Mouse (Mus musculus): ENCODE measurements around the gene Olfr825.
"Not testable (repeated sequence)": the region's sequence is repeated elsewhere in the genome, so short reads cannot be mapped to it uniquely, and the experiment has no call there.

Olfr825 gene

DNA sequence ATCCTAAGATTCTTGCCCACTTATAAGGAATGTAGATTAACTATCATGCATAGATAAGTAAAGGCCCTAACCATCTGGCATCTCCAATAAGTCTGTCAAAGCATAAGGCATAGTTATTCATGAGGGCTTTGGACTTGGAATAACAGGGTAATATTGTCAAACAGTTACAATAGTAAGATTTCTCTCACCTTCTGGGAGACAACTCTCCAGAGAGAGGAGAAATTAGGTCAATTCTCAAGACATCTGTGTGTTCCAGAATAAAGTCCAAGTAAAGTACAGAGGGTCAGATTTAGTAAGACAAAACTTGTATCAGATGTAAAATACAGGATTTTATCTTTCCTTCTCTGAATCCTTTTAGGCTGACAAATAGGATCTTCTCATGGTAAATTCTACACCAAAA, at the start of gene Olfr825:
Gene Olfr825 (minus strand): TSS at position 101 of the 400 bp plus-strand sequence.
- DNase-seq (ENCODE audit: low spot score in 2 of 2): no peak

DNA sequence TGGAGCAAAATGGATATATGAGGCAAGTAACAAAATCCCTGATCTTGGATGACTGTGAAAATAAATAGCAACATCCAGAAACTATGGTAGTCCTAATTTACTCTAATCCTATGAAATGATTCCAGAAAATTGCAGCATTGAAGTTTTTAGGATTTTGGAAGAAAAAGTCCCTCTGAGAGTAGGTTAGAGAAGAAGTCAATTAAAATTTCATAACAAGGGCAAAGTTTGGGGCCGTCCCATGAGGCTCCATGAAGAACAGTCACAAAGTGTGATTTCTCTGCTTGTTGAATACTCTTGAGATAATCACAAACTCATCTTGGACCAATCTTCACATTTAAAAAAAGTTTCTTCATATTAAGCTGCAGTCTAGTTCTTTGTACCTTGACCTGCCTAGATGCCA, 47.7 kb upstream of the Olfr825 start, which contains the start of gene Olfr827:
Gene Olfr827 (minus strand): TSS at position 101 of the 400 bp plus-strand sequence.
- no peak for DNase-seq (ENCODE audit: low spot score in 2 of 2)

DNA sequence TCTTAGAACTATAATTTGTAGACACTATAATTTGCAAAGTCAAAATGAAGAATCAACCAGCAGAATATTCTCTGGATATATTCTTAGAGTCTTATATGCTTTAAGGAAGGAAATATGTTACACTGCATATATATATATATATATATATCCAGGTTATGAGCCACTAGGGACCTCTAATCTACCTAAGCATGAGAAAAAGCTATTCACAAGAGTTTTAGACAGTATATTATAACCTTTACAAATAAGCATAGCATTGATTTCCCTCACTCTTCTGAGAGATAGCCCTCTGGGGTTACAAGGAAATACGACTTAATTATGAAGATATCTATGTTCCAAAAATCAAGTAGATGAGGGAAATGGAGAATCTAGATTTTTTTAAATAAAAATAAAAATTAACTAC, 17.5 kb upstream of the Olfr825 start, which contains the start of gene Olfr826:
Gene Olfr826 (minus strand): TSS at position 101 of the 400 bp plus-strand sequence.
- DNase-seq (ENCODE audit: low spot score in 2 of 2): no peak

DNA sequence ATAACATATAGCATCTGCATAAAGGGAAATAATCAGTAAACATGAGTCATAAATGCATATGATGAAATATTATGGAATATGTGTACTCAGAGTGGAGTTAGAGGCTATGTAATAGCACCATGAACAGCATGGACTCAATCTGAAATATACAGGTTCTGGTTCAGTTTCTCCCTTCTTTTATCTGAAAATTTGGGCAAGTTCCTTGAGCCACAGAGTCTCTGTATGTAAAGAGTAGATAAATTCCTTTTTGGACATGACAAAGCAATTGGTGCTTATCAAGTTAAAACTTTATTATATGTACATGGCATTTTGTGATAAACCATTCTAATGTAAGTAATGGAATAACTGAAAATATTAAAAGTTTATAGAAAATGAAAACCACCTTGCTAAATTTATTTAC, 1.4 kb downstream of the Olfr825 start:
- DNase-seq (ENCODE audit: low spot score in 2 of 2): no peak

DNA sequence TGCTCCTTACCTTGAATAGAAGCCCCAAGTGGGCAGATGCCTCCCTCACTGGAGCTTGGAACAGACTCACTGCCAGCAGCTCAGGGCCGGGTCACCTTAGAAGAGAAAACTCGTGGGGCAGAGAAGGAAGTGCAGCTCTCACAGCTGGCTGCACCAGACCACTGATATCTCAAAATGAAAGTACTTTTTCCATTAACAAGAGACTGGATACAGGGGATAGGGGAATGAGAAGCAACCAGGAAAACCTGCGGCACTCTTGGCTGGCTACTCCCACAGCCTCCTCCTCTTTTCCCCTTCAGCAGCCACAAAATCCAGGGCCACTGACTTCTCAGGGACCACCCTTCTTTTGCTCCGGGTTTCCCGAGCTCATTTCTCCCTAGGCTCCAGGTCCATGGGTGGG, 22.4 kb downstream of the Olfr825 start:
- no peak for DNase-seq (ENCODE audit: low spot score in 2 of 2)

DNA sequence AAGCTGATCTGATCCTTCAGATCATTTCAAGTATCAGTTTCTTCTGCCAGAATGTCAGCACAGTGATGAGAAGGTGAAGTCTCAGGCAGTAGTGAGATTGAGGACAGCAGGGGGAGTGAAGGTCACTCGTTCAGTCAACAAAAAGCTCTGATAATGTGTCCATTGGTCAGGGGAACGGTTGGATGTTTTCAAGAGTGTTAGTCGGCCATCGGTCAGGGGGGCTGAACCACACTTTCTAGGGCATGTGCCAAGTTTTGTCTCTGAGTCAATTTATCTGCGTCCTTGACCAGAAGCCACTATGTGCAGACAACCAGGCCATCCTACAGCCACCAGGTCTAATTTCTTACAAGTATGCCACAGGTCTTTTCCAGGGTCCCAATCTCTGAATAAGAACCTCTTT, 24.1 kb downstream of the Olfr825 start:
- not testable (repeated sequence) for DNase-seq (ENCODE audit: low spot score in 2 of 2)

DNA sequence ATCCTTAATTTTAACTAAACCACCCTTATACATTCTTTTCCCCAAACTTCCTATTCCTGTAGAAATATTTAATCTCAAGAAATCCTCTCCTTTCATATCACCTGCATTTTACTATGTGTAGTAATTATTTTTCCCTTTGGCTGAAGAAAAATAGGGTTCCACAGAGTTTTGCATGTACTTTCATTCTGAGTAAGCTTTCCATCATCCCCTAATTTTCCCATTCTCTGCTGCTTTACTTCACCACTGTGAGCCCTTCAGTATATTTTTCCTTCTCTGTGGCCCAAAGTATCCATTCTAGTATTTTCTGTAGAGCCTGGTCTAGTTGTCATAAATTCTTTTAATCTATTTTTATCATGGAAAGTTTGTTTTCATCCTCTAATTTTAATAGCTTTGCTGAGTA, 31.8 kb downstream of the Olfr825 start:
- DNase-seq (ENCODE audit: low spot score in 2 of 2): no peak

DNA sequence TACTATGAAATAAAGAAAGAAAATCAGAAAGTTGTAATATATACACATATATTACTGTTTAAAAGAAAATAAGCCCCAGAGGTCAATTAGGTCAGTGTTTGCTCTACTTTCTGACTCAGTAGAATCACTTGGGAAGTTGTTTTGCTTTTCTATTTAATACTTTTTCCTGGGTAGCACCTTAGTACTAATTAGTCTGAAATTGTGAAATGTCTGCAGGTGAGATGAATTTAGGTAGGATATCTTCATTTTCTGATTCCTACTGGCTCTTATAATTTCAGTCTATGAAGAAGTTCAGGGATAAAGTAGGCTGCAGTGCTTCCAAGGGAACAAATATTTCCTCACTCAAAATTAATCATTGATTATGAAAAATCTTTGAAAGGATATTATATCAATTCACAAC, 36.7 kb downstream of the Olfr825 start, which contains the start of gene Olfr824:
Gene Olfr824 (minus strand): TSS at position 101 of the 400 bp plus-strand sequence.
- DNase-seq (ENCODE audit: low spot score in 2 of 2): not testable (repeated sequence)

DNA sequence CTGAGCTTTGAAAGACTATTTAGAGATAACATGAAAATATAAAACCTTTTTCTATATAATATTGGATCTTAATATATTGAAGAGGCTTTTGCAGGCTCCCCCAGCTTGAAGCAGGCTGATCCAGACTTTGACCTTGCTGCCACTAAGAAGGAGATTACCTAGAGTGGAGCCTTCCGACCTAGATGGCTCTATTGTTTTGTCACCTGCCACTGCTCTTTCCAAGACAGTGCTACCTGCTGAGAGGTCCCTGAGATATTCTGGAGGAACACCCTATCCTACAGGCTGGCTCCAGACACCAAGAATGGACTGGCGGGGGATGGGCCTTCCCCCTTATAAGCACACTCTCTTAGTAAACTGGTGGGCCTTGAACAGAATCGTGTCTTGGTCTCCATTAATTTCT, 50.5 kb downstream of the Olfr825 start:
- DNase-seq (ENCODE audit: low spot score in 2 of 2): not testable (repeated sequence)

DNA sequence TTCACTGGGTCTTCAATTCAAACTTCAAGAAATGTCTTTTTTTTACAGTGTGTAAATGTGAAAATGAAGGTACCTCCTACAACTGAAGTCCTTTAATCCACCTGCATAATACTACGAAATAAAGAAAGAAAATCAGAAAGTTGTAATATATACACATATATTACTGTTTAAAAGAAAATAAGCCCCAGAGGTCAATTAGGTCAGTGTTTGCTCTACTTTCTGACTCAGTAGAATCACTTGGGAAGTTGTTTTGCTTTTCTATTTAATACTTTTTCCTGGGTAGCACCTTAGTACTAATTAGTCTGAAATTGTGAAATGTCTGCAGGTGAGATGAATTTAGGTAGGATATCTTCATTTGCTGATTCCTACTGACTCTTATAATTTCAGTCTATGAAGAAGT, 51.3 kb downstream of the Olfr825 start, which contains the start of gene Olfr823:
Gene Olfr823 (minus strand): TSS at position 101 of the 400 bp plus-strand sequence.
- not testable (repeated sequence) for DNase-seq (ENCODE audit: low spot score in 2 of 2)
